Mouse (Mus musculus): Measurements from ENCODE around the gene Ubb. TPM values are rescaled to one million over a fixed set of nuclear protein-coding genes. Genes with fewer than 3 reads are reported as not detected.
A peak's percentile ranks its signal among the peaks of the same experiment; 100 is the strongest.

Ubb gene
- polyA plus RNA-seq, 1 experiment from 2014 or later: 4,809 TPM

- H3K4me3 ChIP-seq (ENCODE audit: low read depth, low read length): no peak overlapping the region
- H3K27me3 ChIP-seq (ENCODE audit: control insufficient read depth, insufficient read depth, low read depth, low read length): no peaks in the 10 kb centered on the region
- no peak overlapping the region for H3K9ac ChIP-seq (ENCODE audit: low read depth, low read length)
- no peak overlapping the region for H3K4me2 ChIP-seq (ENCODE audit: low read length)
- H3K9me3 ChIP-seq (replicated peaks; ENCODE audit: control insufficient read depth, low read length, poor library complexity, severe bottlenecking): no peaks in the 10 kb centered on the region
- ATAC-seq: no peak
- H3K36me3 ChIP-seq (ENCODE audit: control insufficient read depth, insufficient read depth, low read length): no peaks in the 10 kb centered on the region
- H3K4me1 ChIP-seq (ENCODE audit: control insufficient read depth, insufficient read depth, low read length): peaks cover 11% of the 10 kb centered on the region
- H3K27ac ChIP-seq (ENCODE audit: low read length): no peak overlapping the region
- WGBS: 87% methylated on average over 8 of the region's 8 CpGs
These were observed 9.4 kb upstream of the Ubb start for GRCm38 (mm10) chr11:62541581-62541980.

- Histone ChIP-seq H3K4me3 (ENCODE audit: low read depth, low read length) (no peak overlapping the region), H3K9ac (ENCODE audit: low read depth, low read length) (no peak overlapping the region), H3K27me3 (ENCODE audit: control insufficient read depth, insufficient read depth, low read depth, low read length) (no peaks in the 10 kb centered on the region), H3K9me3 (replicated peaks; ENCODE audit: control insufficient read depth, low read length, poor library complexity, severe bottlenecking) (no peaks in the 10 kb centered on the region), H3K4me2 (ENCODE audit: low read length) (no peak overlapping the region), H3K36me3 (ENCODE audit: control insufficient read depth, insufficient read depth, low read length) (no peaks in the 10 kb centered on the region), H3K27ac (ENCODE audit: low read length) (no peak overlapping the region), H3K4me1 (ENCODE audit: control insufficient read depth, insufficient read depth, low read length) (peaks cover 6% of the 10 kb centered on the region)
- no peak for ATAC-seq
- 92% methylated on average over 3 of the region's 3 CpGs for whole genome bisulfite sequencing
These were observed 7.0 kb upstream of the Ubb start for GRCm38 (mm10) chr11:62543991-62544390.

- Histone ChIP-seq H3K4me3 (ENCODE audit: low read depth, low read length) (peak overlapping the region; percentile 56), H3K36me3 (ENCODE audit: control insufficient read depth, insufficient read depth, low read length) (no peaks in the 10 kb centered on the region), H3K27ac (ENCODE audit: low read length) (peak overlapping the region; percentile 98), H3K27me3 (ENCODE audit: control insufficient read depth, insufficient read depth, low read depth, low read length) (no peaks in the 10 kb centered on the region), H3K4me1 (ENCODE audit: control insufficient read depth, insufficient read depth, low read length) (peaks cover 31% of the 10 kb centered on the region), H3K9me3 (replicated peaks; ENCODE audit: control insufficient read depth, low read length, poor library complexity, severe bottlenecking) (no peaks in the 10 kb centered on the region), H3K4me2 (ENCODE audit: low read length) (peak overlapping the region; percentile 59), H3K9ac (ENCODE audit: low read depth, low read length) (peak overlapping the region; percentile 81)
- no peak for ATAC-seq
- WGBS: 13% methylated on average over 5 of the region's 5 CpGs
These were observed 1.2 kb upstream of the Ubb start for GRCm38 (mm10) chr11:62549782-62550181.

GRCm38 (mm10) chr11:62550227-62550685 is 715 bp upstream of the Ubb start:
- H3K4me3 ChIP-seq (ENCODE audit: low read depth, low read length): peak overlapping the region; percentile 56
- H3K4me2 ChIP-seq (ENCODE audit: low read length): peak overlapping the region; percentile 59
- peak; percentile 26 for ATAC-seq
- no peaks in the 10 kb centered on the region for H3K9me3 ChIP-seq (replicated peaks; ENCODE audit: control insufficient read depth, low read length, poor library complexity, severe bottlenecking)
- H3K36me3 ChIP-seq (ENCODE audit: control insufficient read depth, insufficient read depth, low read length): no peaks in the 10 kb centered on the region
- H3K27me3 ChIP-seq (ENCODE audit: control insufficient read depth, insufficient read depth, low read depth, low read length): no peaks in the 10 kb centered on the region
- peak overlapping the region; percentile 81 for H3K9ac ChIP-seq (ENCODE audit: low read depth, low read length)
- H3K4me1 ChIP-seq (ENCODE audit: control insufficient read depth, insufficient read depth, low read length): peaks cover 36% of the 10 kb centered on the region
- H3K27ac ChIP-seq (ENCODE audit: low read length): peak overlapping the region; percentile 98
- 2% methylated on average over 11 of the region's 11 CpGs for WGBS

GRCm38 (mm10) chr11:62551226-62552119 is 502 bp downstream of the Ubb start:
- Histone ChIP-seq H3K9me3 (replicated peaks; ENCODE audit: control insufficient read depth, low read length, poor library complexity, severe bottlenecking) (no peaks in the 10 kb centered on the region), H3K9ac (ENCODE audit: low read depth, low read length) (peak overlapping the region; percentile 76), H3K4me3 (ENCODE audit: low read depth, low read length) (peak overlapping the region; percentile 56), H3K4me1 (ENCODE audit: control insufficient read depth, insufficient read depth, low read length) (peaks cover 46% of the 10 kb centered on the region), H3K4me2 (ENCODE audit: low read length) (peak overlapping the region; percentile 59), H3K36me3 (ENCODE audit: control insufficient read depth, insufficient read depth, low read length) (no peaks in the 10 kb centered on the region), H3K27me3 (ENCODE audit: control insufficient read depth, insufficient read depth, low read depth, low read length) (no peaks in the 10 kb centered on the region), H3K27ac (ENCODE audit: low read length) (peak overlapping the region; percentile 98)
- peak; percentile 87 for ATAC-seq
- WGBS: under 1% methylated on average over 58 of the region's 58 CpGs

- peak overlapping the region; percentile 66 for H3K9ac ChIP-seq (ENCODE audit: low read depth, low read length)
- no peaks in the 10 kb centered on the region for H3K27me3 ChIP-seq (ENCODE audit: control insufficient read depth, insufficient read depth, low read depth, low read length)
- WGBS: 33% methylated on average over 1 of the region's 1 CpGs
- no peak overlapping the region for H3K27ac ChIP-seq (ENCODE audit: low read length)
- H3K4me3 ChIP-seq (ENCODE audit: low read depth, low read length): peak overlapping the region; percentile 53
- ATAC-seq: no peak
- peak overlapping the region; percentile 99 for H3K4me2 ChIP-seq (ENCODE audit: low read length)
- peaks cover 45% of the 10 kb centered on the region for H3K4me1 ChIP-seq (ENCODE audit: control insufficient read depth, insufficient read depth, low read length)
- H3K9me3 ChIP-seq (replicated peaks; ENCODE audit: control insufficient read depth, low read length, poor library complexity, severe bottlenecking): no peaks in the 10 kb centered on the region
- H3K36me3 ChIP-seq (ENCODE audit: control insufficient read depth, insufficient read depth, low read length): no peaks in the 10 kb centered on the region
These were observed 2.2 kb downstream of the Ubb start for GRCm38 (mm10) chr11:62553186-62553585.

GRCm38 (mm10) chr11:62553633-62554032 is 2.7 kb downstream of the Ubb start:
- no peaks in the 10 kb centered on the region for H3K27me3 ChIP-seq (ENCODE audit: control insufficient read depth, insufficient read depth, low read depth, low read length)
- peak overlapping the region; percentile 99 for H3K4me2 ChIP-seq (ENCODE audit: low read length)
- peak overlapping the region; percentile 66; the same call in 1 of the 2 replicates for H3K9ac ChIP-seq (ENCODE audit: low read depth, low read length)
- peaks cover 44% of the 10 kb centered on the region for H3K4me1 ChIP-seq (ENCODE audit: control insufficient read depth, insufficient read depth, low read length)
- ATAC-seq: no peak
- peak overlapping the region; percentile 53 for H3K4me3 ChIP-seq (ENCODE audit: low read depth, low read length)
- H3K9me3 ChIP-seq (replicated peaks; ENCODE audit: control insufficient read depth, low read length, poor library complexity, severe bottlenecking): no peaks in the 10 kb centered on the region
- WGBS: 80% methylated on average over 5 of the region's 5 CpGs
- no peak overlapping the region for H3K27ac ChIP-seq (ENCODE audit: low read length)
- H3K36me3 ChIP-seq (ENCODE audit: control insufficient read depth, insufficient read depth, low read length): no peaks in the 10 kb centered on the region

GRCm38 (mm10) chr11:62554163-62554855 is 3.3 kb downstream of the Ubb start:
- H3K4me3 ChIP-seq (ENCODE audit: low read depth, low read length): peak overlapping the region; percentile 53
- no peak overlapping the region; the same call in 1 of the 2 replicates for H3K9ac ChIP-seq (ENCODE audit: low read depth, low read length)
- peaks cover 37% of the 10 kb centered on the region for H3K4me1 ChIP-seq (ENCODE audit: control insufficient read depth, insufficient read depth, low read length)
- ATAC-seq: no peak
- H3K27me3 ChIP-seq (ENCODE audit: control insufficient read depth, insufficient read depth, low read depth, low read length): no peaks in the 10 kb centered on the region
- 70% methylated on average over 5 of the region's 5 CpGs for WGBS
- H3K27ac ChIP-seq (ENCODE audit: low read length): no peak overlapping the region
- peak overlapping the region; percentile 99 for H3K4me2 ChIP-seq (ENCODE audit: low read length)
- H3K36me3 ChIP-seq (ENCODE audit: control insufficient read depth, insufficient read depth, low read length): no peaks in the 10 kb centered on the region
- no peaks in the 10 kb centered on the region for H3K9me3 ChIP-seq (replicated peaks; ENCODE audit: control insufficient read depth, low read length, poor library complexity, severe bottlenecking)

All from midbrain, embryonic 16.5 days (tissue).